Mouse (Mus musculus): ENCODE results near the gene Foxo1. TPM values are rescaled to one million over a fixed set of nuclear protein-coding genes. Genes with fewer than 3 reads are reported as not detected.

The Foxo1 gene
- 3.9 TPM for polyA plus RNA-seq (2015; fragmentation: Illumina TruSeq; extraction: RNeasy Lipid Tissue Mini Kit (QIAGEN cat#74804); ENCODE audit: insufficient read depth, low read depth, low replicate concordance)

GRCm38 (mm10) chr3:52267652-52268486, at the start of gene Foxo1:
Gene Foxo1 (plus strand): TSS chr3:52268336.

Other genes with a start within 250 kb of the Foxo1 start
- 2.3 TPM for gene Maml3, start 163.3 kb upstream of the Foxo1 start, polyA plus RNA-seq (2015; fragmentation: Illumina TruSeq; extraction: RNeasy Lipid Tissue Mini Kit (QIAGEN cat#74804); ENCODE audit: insufficient read depth, low read depth, low replicate concordance)

Measured in pancreas, adult 10 weeks (tissue).